Mouse (Mus musculus) liver, postnatal 0 days (tissue): ENCODE results near the gene Eif2b3.

ENCODE experiments used
- CTCF ChIP-seq: sonication (generic); IDR thresholded peaks from 2 replicates; pipeline ENCODE4 v1.5.1; 2016; ENCODE audit warnings: antibody characterized with exemption, low read depth
- EP300 ChIP-seq: IDR thresholded peaks from 2 replicates; pipeline ENCODE4 v1.6.1; 2016; ENCODE audit warnings: antibody characterized with exemption, low read depth, mild to moderate bottlenecking

DNA sequence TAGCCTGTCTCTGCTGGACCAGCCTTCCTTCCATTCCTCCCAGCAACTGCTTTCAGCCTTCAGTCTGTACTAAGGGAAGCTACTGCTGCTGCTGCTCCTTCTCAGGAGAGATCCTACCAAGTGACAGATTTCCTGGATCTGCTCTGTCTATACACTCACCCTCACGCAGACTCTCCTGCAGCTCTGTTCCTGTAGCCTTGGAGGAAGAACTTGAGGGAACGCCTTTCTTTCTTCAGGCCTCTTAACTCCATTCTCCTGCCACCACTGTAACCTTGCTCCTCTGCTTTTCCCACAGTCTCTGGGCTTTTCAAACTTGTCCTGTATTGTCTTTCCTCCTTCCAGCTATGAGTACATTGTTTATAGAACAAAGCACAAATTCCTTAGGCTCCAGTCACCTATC, 37.3 kb downstream of the Eif2b3 start:
- TF ChIP-seq CTCF (no peak), EP300 (no peak)
